Mouse (Mus musculus) heart, postnatal 0 days (tissue): ENCODE measurements at regions not wholly inside any gene's neighbourhood (a gene's known extent, or its start where the extent isn't known, plus 50 kb on each side); places are given as distances from the start of the nearest gene placed in this dataset.

Source experiments
- ATAC-seq: fragments of 200-750 bp; cut with Nextera tagmentation; 2 replicates; pipeline ENCODE4 v1.8.0; 2017; ENCODE audit warnings: low read depth, moderate number of reproducible peaks, moderate library complexity; ENCODE audit not compliant: insufficient read depth
- DNase-seq: peaks from one replicate; pipeline ENCODE4 v3.0.0-alpha.2; 2016; ENCODE audit warnings: low spot score
- H3K27ac ChIP-seq: fragments of 300-500 bp; sonication (generic); 2 replicates; pipeline ENCODE4 v1.5.1; 2014; ENCODE audit warnings: low read depth, mild to moderate bottlenecking
- H3K27me3 ChIP-seq: fragments of 300-500 bp; sonication (generic); 2 replicates; pipeline ENCODE4 v1.6.1; 2014; ENCODE audit warnings: low read length, mixed read lengths; ENCODE audit not compliant: control insufficient read depth, insufficient read depth
- H3K36me3 ChIP-seq: fragments of 300-500 bp; sonication (generic); replicated peaks from 2 replicates; pipeline ENCODE4 v1.6.1; 2014; ENCODE audit warnings: low read length, mixed read lengths; ENCODE audit not compliant: control insufficient read depth, insufficient read depth
- H3K4me1 ChIP-seq: fragments of 300-500 bp; sonication (generic); 2 replicates; pipeline ENCODE4 v1.6.1; 2014; ENCODE audit warnings: antibody characterized with exemption; ENCODE audit not compliant: control insufficient read depth, insufficient read depth
- H3K4me2 ChIP-seq: fragments of 300-500 bp; sonication (generic); 2 replicates; pipeline ENCODE4 v1.6.1; 2014; ENCODE audit warnings: low read depth, mild to moderate bottlenecking, low read length, moderate library complexity
- H3K4me3 ChIP-seq: fragments of 300-500 bp; sonication (generic); 2 replicates; pipeline ENCODE4 v1.5.1; 2014; ENCODE audit warnings: low read depth, low read length
- H3K9ac ChIP-seq: fragments of 300-500 bp; sonication (generic); replicated peaks from 2 replicates; pipeline ENCODE4 v1.6.1; 2014; ENCODE audit warnings: low read depth, low read length, mixed read lengths
- H3K9me3 ChIP-seq: fragments of 300-500 bp; sonication (generic); replicated peaks from 2 replicates; pipeline ENCODE4 v1.6.1; 2016; ENCODE audit warnings: low read length; ENCODE audit not compliant: control insufficient read depth
- CTCF ChIP-seq: IDR thresholded peaks from 2 replicates; pipeline ENCODE4 v1.5.1; 2016; ENCODE audit warnings: antibody characterized with exemption, control low read depth, low read depth
- EP300 ChIP-seq: IDR thresholded peaks from 2 replicates; pipeline ENCODE4 v1.6.1; 2016; ENCODE audit warnings: antibody characterized with exemption, low read depth
- WGBS: fragments of 180-500 bp; shearing (Covaris S2); extraction: QIAGEN DNeasy Blood & Tissue Kit; methylation state at CpG from one replicate; pipeline ENCODE4 v1.1.7; 2014; 5-methylcytosine and 5-hydroxymethylcytosine counted together

DNA sequence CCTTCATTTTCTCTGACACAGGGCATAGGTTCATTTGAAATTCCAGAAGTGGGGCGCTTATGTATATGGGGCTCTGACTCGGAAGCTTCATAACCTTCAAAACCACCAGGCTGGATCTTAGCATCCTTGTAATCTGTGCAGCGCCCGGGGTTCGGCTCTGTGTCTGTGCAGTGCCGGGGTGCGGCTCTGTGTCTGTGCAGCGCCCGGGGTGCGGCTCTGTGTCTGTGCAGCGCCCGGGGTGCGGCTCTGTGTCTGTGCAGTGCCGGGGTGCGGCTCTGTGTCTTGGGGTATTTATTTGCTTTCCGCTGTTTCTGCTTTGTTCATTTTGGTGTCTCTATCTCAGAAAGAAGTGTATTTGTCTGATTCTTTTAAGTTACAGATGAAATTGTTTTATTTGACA, 77.7 kb downstream of the Aldh8a1 start:
- DNase-seq, result no peak
- Histone ChIP-seq H3K27me3 (no peaks in the 10 kb centered on the region), H3K36me3 (no peaks in the 10 kb centered on the region), H3K9ac (no peak overlapping the region), H3K4me2 (no peak overlapping the region), H3K27ac (no peak overlapping the region), H3K9me3 (no peaks in the 10 kb centered on the region), H3K4me3 (no peak overlapping the region), H3K4me1 (no peaks in the 10 kb centered on the region)
- ATAC-seq, result no peak
- TF ChIP-seq EP300, result no peak
- TF ChIP-seq CTCF, result no peak
- 93% methylated on average over 16 of the region's 16 CpGs for WGBS

DNA sequence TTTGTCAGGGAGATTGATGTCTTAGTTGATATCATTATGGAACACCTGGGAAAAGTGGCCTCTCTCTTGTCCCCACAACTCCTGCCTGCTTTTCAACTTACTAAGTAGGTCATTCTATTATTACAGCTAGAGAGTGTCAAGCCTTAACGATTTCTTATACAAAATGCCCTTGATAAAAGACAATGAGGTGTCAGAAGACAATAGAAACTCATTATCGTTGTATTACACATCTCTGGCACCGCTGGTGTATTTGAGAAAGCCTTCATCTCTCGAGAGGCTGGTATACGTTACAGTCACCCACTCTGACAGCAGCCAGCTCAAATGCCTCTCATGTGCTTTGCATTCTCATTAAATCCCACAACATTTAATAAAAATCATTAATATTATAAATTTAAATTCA, 78.8 kb downstream of the Aldh8a1 start:
- H3K36me3 ChIP-seq, result no peaks in the 10 kb centered on the region

DNA sequence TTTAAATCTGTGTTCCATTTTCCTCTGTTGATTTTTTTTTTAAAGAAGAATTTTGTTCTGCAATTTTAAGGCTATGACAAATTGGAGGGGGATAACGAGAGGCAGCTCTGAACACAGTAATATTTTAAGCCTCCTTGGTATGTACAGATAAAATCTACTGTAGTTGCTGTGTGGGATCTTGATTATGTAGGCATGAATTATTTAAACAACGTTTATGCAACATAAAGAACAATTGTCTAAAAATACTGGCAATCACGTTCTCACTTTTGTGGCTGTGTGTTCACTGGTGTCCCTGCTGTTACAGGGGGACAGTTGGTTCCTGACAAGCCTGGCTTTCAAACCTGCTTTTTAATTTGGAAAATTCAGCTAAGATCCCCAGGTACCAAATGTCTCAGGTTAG, 79.3 kb downstream of the Aldh8a1 start:
- H3K27ac ChIP-seq, result no peak overlapping the region
- no peak overlapping the region for H3K4me2 ChIP-seq
- TF ChIP-seq CTCF (no peak), EP300 (no peak)
- H3K36me3 ChIP-seq, result no peaks in the 10 kb centered on the region
- no peak overlapping the region for H3K9ac ChIP-seq
- no peak for DNase-seq
- H3K9me3 ChIP-seq, result no peaks in the 10 kb centered on the region
- H3K4me3 ChIP-seq, result no peak overlapping the region
- no peaks in the 10 kb centered on the region for H3K4me1 ChIP-seq
- no peak for ATAC-seq
- H3K27me3 ChIP-seq, result no peaks in the 10 kb centered on the region
- 53% methylated on average over 3 of the region's 3 CpGs for WGBS

More for the DNA sequence above, 78.8 kb downstream of the Aldh8a1 start:
- no peak overlapping the region for H3K4me2 ChIP-seq
- ATAC-seq (no peak), DNase-seq (no peak)
- no peak overlapping the region for H3K4me3 ChIP-seq
- no peak overlapping the region for H3K9ac ChIP-seq
- TF ChIP-seq CTCF, result no peak
- TF ChIP-seq EP300, result no peak
- H3K4me1 ChIP-seq, result no peaks in the 10 kb centered on the region
- 36% methylated on average over 5 of the region's 5 CpGs for WGBS
- no peak overlapping the region for H3K27ac ChIP-seq
- H3K9me3 ChIP-seq, result no peaks in the 10 kb centered on the region
- no peaks in the 10 kb centered on the region for H3K27me3 ChIP-seq

DNA sequence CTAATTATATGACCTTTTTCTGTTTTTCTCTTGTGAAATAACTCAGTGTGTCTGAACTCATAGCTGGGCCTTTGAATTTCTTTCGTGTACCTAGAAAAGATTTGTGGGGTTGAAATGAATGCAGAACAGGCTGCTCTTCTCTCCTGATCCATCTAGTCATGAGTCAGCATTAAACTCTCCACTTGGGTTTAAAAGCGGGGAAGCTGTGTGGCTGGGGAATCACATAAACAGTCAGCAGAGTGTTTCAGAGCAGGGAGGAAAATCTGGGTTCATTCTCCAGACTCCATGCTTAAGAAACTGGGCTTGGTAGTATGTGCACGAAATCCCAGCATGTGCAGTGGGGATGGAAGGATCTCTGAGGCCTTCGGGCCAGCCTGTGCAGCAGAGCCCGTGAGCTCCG, 79.9 kb downstream of the Aldh8a1 start:
- WGBS, result 80% methylated on average over 6 of the region's 6 CpGs
- H3K4me3 ChIP-seq, result no peak overlapping the region
- no peak overlapping the region for H3K4me2 ChIP-seq
- ATAC-seq (no peak), DNase-seq (no peak)
- no peaks in the 10 kb centered on the region for H3K36me3 ChIP-seq
- H3K9ac ChIP-seq, result no peak overlapping the region
- no peaks in the 10 kb centered on the region for H3K9me3 ChIP-seq
- no peaks in the 10 kb centered on the region for H3K27me3 ChIP-seq
- H3K27ac ChIP-seq, result no peak overlapping the region
- TF ChIP-seq CTCF (no peak), EP300 (no peak)
- no peaks in the 10 kb centered on the region for H3K4me1 ChIP-seq

DNA sequence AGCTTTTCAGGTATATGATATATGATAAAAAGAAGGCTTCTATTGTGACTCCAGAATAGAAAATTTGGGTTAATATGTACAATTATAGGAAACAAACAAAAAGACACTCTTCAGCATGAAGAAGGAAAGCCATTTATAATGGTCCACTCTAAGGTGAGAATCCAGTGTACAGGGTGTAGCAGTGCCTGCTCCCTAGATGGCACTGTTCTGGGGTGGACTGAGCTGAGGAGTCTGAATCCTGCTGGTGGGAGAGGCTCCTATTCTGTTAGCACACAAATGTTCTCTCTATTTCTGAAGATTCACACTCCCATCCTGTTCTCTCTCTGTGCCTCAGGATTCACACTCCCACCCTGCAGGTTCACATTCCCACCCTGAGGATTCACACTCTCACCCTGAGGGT, 81.5 kb downstream of the Aldh8a1 start:
- no peaks in the 10 kb centered on the region for H3K9me3 ChIP-seq
- H3K4me3 ChIP-seq, result no peak overlapping the region
- no peaks in the 10 kb centered on the region for H3K27me3 ChIP-seq
- no peak overlapping the region for H3K27ac ChIP-seq
- ATAC-seq (no peak), DNase-seq (no peak)
- no peaks in the 10 kb centered on the region for H3K36me3 ChIP-seq
- no peak for TF ChIP-seq EP300
- no peak; the same call in 1 of the 2 replicates for TF ChIP-seq CTCF
- H3K4me1 ChIP-seq, result no peaks in the 10 kb centered on the region
- H3K4me2 ChIP-seq, result no peak overlapping the region
- no peak overlapping the region for H3K9ac ChIP-seq

DNA sequence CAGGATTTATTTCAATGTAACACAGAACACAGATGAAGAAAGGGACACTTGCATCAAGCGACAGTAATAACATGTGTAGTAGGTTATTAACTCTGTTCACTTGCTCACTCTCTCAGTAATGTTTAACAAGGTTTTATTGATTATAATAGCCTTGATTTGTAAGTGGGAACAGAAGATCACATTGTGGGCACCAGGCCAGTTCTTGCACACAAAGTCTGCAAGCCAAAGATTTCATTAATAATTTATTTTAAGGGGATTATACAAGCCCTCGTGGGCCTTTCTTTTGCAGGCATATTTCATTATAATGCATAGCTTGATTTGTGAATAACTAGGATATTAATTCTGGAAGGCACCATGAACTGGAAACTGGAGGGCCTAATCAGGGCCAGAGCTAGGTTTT, 83.0 kb downstream of the Aldh8a1 start:
- Histone ChIP-seq H3K27ac (no peak overlapping the region), H3K9ac (no peak overlapping the region), H3K9me3 (no peaks in the 10 kb centered on the region), H3K4me2 (no peak overlapping the region), H3K27me3 (no peaks in the 10 kb centered on the region), H3K4me3 (no peak overlapping the region), H3K36me3 (no peaks in the 10 kb centered on the region), H3K4me1 (no peaks in the 10 kb centered on the region)
- no peak for TF ChIP-seq EP300
- TF ChIP-seq CTCF, result no peak
- 79% methylated on average over 2 of the region's 2 CpGs for WGBS
- DNase-seq, result no peak
- ATAC-seq, result no peak
